Mouse (Mus musculus) adrenal gland, adult 2 months (tissue): ENCODE results near the gene Ipo13. TPM values are rescaled to one million over a fixed set of nuclear protein-coding genes. Genes with fewer than 3 reads are reported as not detected.

Experiments used
- DNase-seq: peaks from one replicate; pipeline ENCODE4 v3.0.0; 2021
- long read RNA-seq: library from polyadenylated mRNA; stranded (forward); transcript quantifications from one replicate; pipeline ENCODE4 v2.0.0, GENCODE M21; 2021
- polyA plus RNA-seq: library from polyadenylated mRNA; depleted of rRNA; stranded (reverse); fragments of >200 nt; gene quantifications from 2 replicates; pipeline ENCODE4 v1.2.3, GENCODE M21; 2012; rRNA removed
- total RNA-seq, 2 experiments: library from RNA; stranded (reverse); gene quantifications; 2 replicates each; pipeline ENCODE4 v1.2.3; 2021

Gene Ipo13
- total RNA-seq = 10 to 100 TPM; 35.8 to 46.3 TPM
- polyA plus RNA-seq = 49.3 and 67.1 TPM in 2 replicates
- long read RNA-seq, transcript Ipo13-201 (20 exons, 3,595 nt) = major isoform, 24 of 34 reads
- long read RNA-seq, partial matches to known transcripts = 5 of 34 reads
- long read RNA-seq, other reads (novel, unspliced or antisense) = 5 of 34 reads

DNA sequence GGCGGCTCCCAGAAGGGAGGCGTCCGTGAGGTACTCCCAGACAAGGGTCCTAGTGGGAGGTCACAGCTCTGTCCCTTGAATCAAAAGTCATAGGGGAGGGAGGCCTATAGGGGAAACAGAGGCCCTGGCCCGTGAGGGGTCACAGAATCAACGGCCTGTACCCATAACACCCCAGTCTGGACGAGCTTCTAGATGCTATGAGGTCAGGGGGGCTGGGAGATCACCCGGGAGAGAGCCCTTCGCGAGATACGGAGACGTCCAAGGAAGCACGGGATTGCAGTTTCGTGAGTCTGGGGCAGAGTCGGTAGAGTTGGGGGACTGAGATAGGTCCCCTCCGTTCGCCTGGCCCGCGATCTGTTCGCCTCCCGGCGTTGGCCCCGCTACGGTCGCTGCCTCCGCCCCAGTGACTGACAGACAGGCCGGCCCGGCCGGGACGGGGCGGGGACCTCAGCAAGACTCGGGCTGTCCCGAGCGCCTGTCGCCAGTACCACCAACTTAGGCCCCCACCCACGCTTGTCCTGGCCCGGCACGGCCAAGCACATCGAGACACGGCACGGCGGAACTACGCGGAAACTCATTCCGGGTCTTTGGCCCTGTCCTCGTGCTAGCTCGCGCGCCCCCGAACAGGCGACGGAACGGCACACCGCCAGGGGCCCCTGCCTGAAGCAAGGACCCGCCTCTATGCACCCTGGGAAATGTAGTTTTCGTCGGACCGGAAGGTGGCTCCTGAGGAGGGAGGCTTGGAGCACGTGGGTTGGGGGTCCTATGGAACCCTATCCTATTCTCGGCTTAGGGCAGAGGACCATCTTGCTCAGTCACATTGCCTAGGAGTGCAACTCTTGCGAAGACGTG lies at the start of gene Ipo13:
Ipo13 (minus strand) TSS at position 409 of the 852 bp plus-strand sequence.
- peak; percentile 97 for DNase-seq

DNA sequence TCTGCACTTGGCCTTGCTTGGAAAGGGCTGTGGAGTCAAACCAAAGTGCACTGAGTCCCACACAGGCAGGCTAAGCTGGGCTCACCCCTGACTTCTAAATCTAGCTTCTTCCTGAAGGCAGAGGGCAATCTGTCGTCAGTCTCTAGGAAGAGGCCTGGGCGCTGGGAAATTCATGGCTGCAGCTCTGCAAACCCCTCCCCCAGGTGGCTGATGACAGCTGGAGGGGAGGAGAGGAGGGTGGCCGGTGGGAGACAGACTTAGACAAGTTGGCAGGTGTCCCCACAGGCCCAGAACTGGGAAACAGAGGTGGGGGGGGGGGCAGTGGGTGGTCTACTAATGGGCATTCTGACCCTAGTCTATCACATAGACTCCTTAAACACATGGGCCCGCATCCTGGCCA lies 42.7 kb upstream of the Ipo13 start:
- no peak for DNase-seq

DNA sequence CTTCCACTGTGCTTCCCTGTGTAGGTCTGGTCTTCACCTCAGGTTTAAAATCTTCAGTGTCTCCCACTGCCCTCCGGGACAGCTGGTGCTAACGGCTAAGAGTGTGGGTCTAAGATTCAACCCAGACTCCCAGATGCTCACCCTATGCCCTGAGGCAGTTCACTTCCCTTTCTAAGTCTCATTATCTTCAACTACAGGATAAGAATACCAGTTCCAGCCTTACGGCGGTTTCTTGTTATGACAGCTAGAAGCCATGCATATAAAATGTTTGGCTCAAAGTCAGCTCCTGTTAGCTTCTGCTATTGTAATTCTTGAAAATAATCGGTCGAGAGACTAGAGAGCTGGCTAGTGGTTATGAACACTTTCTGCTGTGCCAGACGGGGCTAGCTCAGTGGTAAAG lies 32.7 kb upstream of the Ipo13 start:
- DNase-seq = no peak

DNA sequence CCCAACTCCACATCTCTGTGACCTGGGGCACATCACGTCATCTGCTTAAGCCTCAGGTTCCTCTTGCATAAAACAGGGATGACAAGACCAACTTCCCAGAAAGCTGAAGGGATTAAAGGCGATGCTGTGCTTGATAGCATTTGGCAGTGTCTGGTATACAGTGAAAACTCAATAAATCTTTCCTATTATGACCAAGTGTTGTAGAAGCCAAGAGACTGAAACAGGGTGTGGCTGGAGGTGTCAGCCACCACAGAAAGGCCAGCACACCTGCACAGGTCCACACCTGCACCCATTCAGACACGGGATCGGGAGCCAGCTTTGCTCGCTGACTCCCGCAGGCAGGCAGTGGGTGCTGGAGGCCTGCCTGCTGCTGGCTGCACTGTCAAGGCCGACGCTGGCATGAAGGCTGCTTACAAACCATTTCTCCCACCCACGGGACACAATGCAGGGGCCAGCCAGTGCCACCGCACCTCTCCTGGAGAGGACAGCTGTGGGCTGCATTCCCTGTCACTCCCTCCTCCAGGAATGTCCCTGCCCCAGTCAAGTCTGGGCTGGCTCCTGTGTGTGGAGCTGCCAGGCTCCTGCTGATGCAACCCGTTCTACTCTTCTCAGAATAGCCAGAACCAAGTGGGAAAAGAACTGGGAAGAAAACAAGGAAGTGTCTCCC lies 32.0 kb upstream of the Ipo13 start:
- DNase-seq = peak; percentile 78

DNA sequence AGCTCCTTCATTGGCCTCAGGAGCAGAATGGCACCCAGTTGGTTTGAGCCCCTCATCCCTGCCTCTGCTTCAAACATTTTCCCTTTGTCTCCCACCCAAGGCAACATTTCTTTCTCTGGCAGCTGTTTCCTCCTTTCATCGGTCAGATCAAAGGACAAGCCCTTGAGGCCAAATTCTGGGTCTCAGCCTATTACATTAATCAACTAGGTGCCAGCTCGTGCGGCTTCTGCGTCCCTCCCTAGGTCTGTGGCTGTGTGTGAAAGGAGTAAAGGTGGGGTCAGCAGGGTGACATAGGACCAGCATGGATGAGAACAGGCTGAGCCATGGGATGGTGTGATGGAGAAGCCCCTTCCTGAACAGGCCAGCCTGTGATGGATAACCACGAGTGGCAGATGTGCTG lies 28.5 kb upstream of the Ipo13 start:
- DNase-seq = peak; percentile 25

DNA sequence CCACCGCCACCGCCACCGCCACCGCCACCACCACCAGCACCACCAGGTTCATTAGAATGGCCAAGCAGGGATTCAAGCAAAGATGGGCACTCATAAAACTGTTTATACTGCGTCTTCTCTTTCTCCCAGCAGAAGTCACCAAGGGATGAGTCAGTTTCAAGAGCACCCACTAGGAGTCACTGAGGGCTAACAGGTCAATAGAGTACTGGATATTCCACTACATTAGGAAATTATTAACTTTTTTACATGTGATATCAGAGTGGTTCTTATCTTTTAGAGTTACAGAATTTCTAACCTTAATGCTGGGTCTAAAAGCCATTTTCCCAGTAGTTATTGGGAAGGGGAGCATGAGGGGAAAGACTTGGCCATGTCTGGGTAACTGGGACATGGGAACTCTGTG lies 22.2 kb upstream of the Ipo13 start:
- DNase-seq = no peak

DNA sequence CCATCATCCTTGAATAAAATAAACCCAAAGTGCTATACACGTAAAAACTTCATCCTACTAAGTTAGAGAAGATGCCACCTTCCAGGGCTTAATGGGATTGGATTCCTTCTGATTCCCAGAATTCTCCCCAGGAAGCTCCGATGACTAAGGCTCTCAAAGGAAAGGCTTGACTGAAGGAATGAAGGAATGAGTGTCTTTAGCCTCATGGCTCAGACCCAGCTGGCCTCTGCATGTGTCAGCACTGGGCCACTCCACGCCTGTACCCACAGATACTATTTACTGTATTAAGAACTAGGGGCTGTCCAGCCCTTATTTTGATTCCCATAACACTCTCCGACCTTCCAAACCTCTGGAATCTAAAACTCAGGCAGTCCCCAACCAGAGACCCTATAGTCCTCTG lies 19.3 kb upstream of the Ipo13 start:
- no peak for DNase-seq

DNA sequence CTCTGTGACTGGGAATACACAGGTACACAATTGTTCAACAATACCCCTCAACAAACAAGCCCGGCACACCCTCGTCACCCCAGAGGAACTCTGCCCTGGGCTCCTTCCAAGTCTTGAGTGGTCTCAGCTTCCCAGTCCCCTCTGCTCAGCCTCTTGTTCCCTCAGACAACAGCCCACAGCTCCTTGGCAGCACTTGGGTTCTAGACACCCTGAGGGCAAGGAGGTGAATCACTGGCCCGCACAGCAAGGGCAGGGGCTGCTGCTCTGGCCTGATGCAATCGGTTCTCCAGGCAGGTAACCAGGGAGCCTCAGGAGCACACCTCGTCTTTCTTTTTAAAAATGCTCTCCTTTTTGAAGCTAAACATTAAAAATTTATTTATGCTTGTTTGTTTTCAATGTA lies 18.4 kb upstream of the Ipo13 start:
- DNase-seq = no peak

DNA sequence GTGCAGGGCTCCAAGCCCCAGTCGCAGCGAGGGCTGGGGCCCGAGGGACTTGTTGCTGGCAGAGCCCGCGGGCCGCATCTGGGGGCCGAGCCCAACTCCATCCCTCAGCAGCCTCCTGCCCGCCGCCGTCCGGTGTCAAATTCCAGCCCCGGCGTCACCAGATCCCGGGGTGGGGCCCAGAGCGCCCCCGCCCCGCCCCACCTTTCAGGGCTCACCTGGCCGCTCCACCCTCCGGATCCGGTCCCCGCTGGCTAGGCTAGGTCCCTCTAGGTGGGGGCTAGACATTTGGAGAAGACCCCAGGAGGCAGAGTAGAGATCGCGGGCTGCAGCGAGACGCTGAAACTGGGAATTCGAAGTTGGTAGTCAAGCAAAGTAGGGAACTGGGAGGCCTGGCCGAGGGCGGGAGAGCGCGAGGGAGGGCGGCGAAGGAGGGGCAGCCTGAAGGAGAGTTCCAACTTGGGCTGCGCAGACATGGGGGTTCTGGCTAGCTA lies 14.6 kb upstream of the Ipo13 start, which contains the start of gene Artn:
Artn (minus strand) TSS at position 373 of the 491 bp plus-strand sequence.
- peak; percentile 20 for DNase-seq

DNA sequence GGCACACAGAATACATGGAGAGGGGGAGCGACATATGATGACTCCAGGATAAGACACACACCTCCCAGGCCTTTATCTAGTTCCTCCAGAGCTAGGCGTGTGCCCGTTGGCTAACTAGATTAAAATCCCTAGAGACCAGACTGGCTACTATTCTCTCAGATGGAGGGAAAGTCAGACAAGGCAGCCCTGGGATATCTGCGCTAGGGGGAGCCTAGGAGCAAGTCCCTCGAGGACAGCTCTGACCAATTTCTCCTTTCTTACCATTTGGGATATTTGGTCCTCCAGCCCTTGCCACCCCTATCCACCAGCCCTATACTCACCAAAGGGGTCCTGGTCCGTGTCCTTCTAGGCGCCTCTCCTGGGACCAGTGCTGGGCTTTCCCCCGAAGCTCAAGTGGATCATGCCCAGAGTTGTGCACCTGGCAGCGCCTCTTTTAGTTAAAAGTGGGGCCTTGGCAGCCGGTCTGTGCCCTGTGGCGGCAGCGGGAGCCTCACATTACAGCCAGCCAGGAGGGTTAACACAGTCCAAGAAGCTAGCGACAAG lies 14.0 kb upstream of the Ipo13 start:
- peak; percentile 71 for DNase-seq

DNA sequence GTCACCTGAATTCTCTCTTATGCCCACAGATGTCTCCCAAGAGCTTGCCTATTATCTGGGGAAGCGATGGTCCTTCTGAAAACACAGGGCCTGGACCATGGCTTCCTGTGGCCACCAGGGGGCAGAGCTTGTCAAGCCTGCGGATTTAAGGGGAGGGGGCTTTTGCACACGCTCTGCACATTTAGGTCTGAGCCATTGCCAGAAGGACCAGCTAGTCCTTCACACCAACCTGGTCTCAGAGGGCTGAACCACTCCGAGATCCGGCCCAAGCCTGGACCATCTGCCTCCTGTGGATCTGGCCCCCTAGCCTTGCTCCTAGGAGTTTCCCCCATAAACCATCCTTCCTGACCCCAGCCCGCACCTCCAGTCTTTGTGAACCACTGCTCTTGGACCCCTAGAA lies 13.4 kb upstream of the Ipo13 start:
- DNase-seq = no peak

DNA sequence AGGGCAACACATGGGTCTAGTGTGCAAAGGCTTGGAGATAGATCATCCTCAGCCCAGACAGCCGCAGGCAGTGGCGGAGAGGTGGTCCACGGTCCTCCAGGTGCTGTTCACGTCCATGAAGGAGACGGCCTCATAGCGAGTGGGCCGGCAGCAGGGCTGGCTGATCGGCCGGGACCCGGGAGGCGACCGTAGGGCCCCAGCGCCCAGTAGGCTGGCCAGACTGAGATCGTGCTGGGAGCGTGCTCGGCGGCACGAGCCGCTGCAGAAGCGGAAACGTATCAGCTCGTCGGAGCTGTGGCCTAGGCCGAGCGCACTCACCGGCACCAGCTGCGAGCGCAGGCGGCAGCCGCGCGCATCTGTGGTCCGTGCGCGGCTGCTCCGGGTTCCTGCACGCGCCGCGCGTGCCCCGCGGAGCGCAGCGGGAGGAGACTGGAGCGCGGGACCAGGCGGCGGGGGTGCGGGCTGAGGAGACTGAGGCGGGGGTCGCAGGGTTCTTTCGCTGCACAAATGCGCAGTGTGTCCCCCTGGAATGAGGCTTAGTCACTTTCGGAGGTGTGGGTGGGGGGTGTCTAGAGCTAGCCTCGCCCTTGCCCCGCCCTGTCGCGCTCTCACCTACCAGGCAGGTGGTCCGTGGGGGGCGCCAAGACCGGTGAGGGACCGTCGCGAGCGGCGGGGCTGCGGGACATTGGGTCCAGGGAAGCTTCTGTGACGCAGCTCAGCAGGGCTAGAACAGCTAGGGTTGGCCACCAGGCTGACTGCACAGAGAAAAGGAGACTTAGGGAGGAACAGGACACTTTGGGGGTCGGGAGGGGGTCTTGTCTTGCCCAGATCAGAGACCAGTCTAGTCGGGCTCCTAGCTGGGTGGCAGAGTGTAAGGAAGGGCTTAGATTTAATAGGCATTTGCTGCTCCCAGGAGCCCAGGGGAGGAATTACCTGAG lies 12.0 kb upstream of the Ipo13 start:
- DNase-seq = peak; percentile 47

DNA sequence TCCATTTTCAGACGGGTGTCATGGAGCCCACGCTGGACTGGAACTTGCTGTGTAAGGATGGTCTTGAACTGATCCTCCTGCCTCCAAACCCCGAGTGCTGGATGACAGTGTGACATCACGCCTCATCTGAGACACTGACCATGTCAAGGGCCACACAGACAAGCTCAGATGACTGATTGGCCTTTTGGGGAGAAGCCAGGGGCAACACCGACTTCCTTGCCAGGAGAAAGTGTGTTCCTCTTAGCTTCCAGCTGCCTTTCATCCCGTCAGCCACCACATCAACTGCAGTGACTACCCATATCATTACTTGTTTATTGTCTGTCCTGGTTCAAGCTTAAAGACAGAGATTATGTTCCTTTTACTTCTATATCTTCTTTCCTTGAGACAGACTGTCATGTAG lies 10.1 kb upstream of the Ipo13 start:
- DNase-seq = no peak

DNA sequence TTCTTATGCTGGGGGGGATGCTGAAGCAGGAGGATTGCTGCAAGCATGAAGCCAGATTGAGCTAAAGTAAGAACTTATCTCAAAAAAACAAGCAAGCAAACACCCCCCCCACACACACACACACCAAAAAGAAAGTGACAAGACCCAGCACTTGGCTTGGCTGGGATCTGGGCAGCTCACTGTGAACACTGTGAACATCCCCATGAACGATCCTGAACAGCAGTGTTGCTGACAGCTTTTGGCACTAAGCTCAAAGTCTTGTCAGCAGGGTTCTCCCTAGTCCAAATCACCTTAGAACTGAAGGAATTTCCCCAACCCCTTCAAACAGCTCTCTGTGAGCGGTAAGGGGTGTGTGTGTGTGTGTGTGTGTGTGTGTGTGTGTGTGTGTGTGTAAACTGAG lies 8.7 kb upstream of the Ipo13 start:
- DNase-seq = no peak

DNA sequence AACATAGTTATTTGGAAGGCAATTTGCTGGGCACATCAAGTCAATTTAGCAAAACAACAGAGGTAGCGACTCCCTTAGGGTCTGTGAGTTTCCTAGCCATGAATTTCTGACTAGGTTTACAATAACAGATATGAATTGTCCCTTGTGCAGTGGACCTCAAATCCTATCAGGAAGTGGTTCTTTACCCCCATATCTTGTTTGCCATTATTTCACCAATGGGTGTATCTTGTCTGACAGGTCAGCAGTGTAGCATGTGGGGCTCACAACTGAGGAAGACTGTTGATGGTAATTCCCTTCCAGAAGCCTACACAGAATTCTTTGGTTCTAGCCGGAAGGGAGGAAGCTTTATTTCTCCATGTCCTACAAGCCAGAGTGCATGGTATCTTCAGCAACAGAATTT lies 6.6 kb upstream of the Ipo13 start:
- no peak for DNase-seq

DNA sequence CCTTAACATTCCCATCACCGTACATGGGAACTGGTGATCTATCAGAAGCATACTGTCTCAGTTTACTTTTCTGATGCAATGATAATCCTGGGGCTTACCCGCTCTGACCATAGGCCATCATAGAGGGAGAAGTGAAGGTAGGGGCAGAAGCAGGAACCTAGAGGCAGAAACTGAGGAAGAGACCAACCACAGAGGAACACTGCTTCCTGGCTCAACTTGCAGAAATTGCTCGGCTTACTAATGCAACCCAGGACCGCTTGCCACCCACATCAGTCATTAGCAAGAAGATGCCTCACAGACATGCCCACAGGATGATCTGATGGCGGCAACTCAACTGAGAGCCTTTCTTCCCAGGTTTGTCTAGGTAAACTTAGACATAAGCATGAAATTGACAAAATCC lies 4.0 kb upstream of the Ipo13 start:
- DNase-seq = no peak

DNA sequence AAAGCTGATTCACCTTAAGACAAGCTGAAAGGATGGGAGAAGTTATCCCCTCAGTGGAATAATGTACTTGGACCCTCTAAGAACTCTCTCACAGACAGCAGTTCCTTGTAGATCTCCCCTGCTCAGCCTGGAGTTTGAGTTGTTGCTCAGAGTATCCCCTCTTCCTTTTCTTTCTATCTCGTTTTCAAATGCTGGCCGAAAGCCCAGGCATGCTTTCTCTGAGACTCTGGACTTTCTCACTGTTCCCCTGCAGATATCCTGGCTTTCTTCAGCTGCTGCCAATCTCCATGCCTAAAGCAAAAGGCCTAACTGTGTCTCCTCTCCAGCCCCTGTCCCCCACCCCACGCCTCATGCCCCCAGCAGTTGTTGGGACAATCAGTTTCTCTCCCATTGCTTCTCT lies 3.5 kb upstream of the Ipo13 start:
- no peak for DNase-seq

DNA sequence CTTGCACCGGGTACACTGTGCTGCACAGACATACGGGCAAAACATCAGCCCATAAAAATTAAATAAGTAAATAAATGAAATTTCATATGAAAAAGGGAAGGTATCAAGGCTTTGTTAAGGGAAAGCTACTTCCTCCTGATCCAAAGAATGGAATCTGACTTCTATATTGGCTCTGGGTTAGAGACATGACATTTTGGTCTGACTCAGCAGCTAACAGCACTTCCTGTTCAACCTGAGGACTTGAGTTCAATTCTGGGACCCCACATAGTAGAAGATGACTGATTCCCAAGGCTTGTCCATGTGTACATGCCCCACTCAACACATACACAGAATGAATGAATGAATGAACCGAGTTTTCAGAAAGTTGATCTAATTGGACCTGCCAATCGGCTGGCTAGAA lies 3.0 kb upstream of the Ipo13 start:
- DNase-seq = no peak

DNA sequence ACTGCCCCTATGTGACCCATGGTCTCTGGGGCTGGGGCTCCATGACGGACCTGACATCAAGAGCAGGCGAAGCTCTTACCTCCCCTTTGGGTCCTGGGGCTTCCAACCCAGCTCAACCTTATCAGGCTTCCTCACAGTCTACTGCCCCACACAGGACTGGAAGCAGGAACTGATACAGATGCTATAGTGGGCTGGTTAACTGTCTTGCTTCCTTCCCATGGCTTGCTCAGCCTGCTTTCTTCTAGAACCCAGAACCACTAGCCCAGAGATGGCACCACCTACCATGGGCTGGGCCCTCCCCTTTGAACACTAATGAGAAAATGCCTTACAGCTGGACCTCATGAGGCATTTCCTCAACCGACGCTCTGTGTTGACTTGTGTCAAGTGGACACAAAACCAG lies 2.6 kb upstream of the Ipo13 start:
- no peak for DNase-seq

DNA sequence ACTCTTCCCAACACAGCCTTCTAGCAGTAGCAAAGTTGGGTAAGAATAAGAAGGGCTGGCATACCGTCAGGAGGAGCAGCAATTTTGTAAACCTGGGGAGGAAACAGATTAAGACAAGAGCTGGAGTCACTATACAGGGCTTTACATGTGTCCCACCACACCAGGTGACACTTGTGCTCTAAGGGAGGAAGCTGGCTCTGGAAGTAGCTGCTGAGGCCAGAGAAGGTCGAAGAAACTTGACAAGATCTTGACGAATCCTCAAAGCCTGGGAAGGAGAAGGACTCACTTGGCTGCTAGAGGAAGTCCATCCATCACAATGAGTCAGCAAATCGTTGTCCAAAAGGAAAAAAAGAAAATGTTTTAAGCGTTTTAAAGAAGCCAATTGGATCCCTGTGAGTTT lies 1.6 kb upstream of the Ipo13 start:
- DNase-seq = no peak

DNA sequence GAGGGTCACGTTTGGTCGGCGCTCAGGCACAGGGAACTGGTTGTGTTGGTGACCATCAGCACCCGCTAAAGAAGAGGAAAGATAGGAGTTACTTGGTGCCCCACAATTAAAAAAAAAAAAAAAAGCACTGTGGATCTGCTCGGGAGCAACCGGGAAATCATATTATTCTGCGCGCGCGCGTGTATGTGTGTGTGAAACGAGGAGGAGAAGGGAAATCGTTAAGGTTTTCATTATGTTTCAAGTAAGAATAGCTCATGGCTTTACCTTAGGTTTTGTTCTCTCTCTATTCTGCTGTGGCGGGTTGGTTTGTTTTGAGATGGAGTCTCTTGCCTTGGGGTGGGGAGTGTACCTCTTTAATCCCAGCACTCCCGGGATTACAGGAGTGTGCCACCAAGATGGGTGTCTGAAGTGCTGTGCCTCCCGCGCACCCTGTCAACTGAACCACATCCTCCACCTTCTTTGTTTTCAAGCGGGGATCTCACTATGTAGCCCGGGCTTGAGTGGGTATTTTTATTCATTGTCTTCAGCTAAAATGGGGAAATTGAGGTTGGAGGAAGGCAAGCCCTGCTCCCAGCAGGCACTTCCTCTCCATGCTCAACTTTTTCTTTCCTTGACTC lies 798 bp upstream of the Ipo13 start:
- DNase-seq = no peak
